8 mouse cellular contexts compared by ENCODE assay signal in genomic region chr19:3669100-3669499, GRCm38 (mm10). TPM values are rescaled to one million over a fixed set of nuclear protein-coding genes. Genes with fewer than 3 reads are reported as not detected.
DNase-seq lines count a peak whose midpoint lies in the region; ATAC-seq and TF ChIP-seq lines count a peak whose summit lies in the region.

No protein-coding gene starts in this region.

- peaks cover 7% of the 10 kb centered on the region; the same call in 1 of the 2 replicates for H3K4me1 ChIP-seq in embryonic facial prominence, embryonic 11.5 days (ENCODE audit: control insufficient read depth, insufficient read depth, low read length)
- H3K4me1 ChIP-seq in hindbrain, embryonic 16.5 days (ENCODE audit: control insufficient read depth, insufficient read depth, low read depth, low read length) = peaks cover 2% of the 10 kb centered on the region

- peak overlapping the region; percentile 64 for H3K27ac ChIP-seq in left cerebral cortex, adult 2 months
- no peak overlapping the region; the same call in 1 of the 2 replicates for H3K27ac ChIP-seq in embryonic facial prominence, embryonic 11.5 days (replicated peaks; ENCODE audit: low read depth, low read length)
- H3K27ac ChIP-seq in hindbrain, embryonic 16.5 days (ENCODE audit: low read depth, low read length) = no peak overlapping the region

- no peaks in the 10 kb centered on the region for H3K9me3 ChIP-seq in embryonic facial prominence, embryonic 11.5 days (replicated peaks; ENCODE audit: control insufficient read depth, low read length)
- no peaks in the 10 kb centered on the region for H3K9me3 ChIP-seq in hindbrain, embryonic 16.5 days (ENCODE audit: control insufficient read depth, low read length)

- DNase-seq in left cerebral cortex, adult 2 months (ENCODE audit: extremely low spot score in 1 of 2, low spot score in 2 of 2) = no peak
- DNase-seq in left cerebral cortex, adult 11 months (ENCODE audit: low spot score) = no peak
- peak; percentile 37 for DNase-seq in embryonic facial prominence, embryonic 11.5 days (ENCODE audit: low spot score)
- peak; percentile 81 to 92 for DNase-seq in lung, adult 18-20 months
- DNase-seq in thymus, postnatal 14 days = peak; percentile 44
- DNase-seq in cerebellum, adult 18-20 months = no peak
- no peak for DNase-seq in left cerebral cortex, postnatal 36 days (ENCODE audit: low spot score in 2 of 2)

- H3K27me3 ChIP-seq in embryonic facial prominence, embryonic 11.5 days (ENCODE audit: control insufficient read depth, insufficient read depth, low read length) = no peaks in the 10 kb centered on the region
- H3K27me3 ChIP-seq in hindbrain, embryonic 16.5 days (replicated peaks; ENCODE audit: control insufficient read depth, insufficient read depth, low read length) = no peaks in the 10 kb centered on the region

- no peak for ATAC-seq in embryonic facial prominence, embryonic 11.5 days (replicated peaks; ENCODE audit: insufficient number of reproducible peaks, low FRiP score, low TSS enrichment, low read depth)
- peak; percentile 27; the same call in 1 of the 2 replicates for ATAC-seq in hindbrain, embryonic 16.5 days

- intact Hi-C loops in left cerebral cortex, adult 2 months (cut with DNase I) = no loop called here
- intact Hi-C loops in left cerebral cortex, postnatal 36 days (cut with DNase I) = no loop called here

- no peak overlapping the region for H3K9ac ChIP-seq in embryonic facial prominence, embryonic 11.5 days (replicated peaks; ENCODE audit: low read length)
- H3K9ac ChIP-seq in hindbrain, embryonic 16.5 days (ENCODE audit: low read depth, low read length) = no peak overlapping the region

- H3K4me3 ChIP-seq in left cerebral cortex, adult 2 months = no peak overlapping the region
- H3K4me3 ChIP-seq in embryonic facial prominence, embryonic 11.5 days (ENCODE audit: low read depth, low read length) = no peak overlapping the region
- H3K4me3 ChIP-seq in hindbrain, embryonic 16.5 days (ENCODE audit: low read length) = no peak overlapping the region

- TF ChIP-seq CTCF in left cerebral cortex, adult 2 months (IDR thresholded peaks at IDR 0.05) = peak; percentile 18

- peaks cover 3% of the 10 kb centered on the region; the same call in 1 of the 2 replicates for H3K36me3 ChIP-seq in embryonic facial prominence, embryonic 11.5 days (replicated peaks; ENCODE audit: control insufficient read depth, insufficient read depth, low read depth, low read length)
- no peaks in the 10 kb centered on the region for H3K36me3 ChIP-seq in hindbrain, embryonic 16.5 days (ENCODE audit: control insufficient read depth, insufficient read depth, low read length)

- H3K4me2 ChIP-seq in embryonic facial prominence, embryonic 11.5 days (ENCODE audit: low read depth, low read length) = no peak overlapping the region
- no peak overlapping the region for H3K4me2 ChIP-seq in hindbrain, embryonic 16.5 days (ENCODE audit: low read length)

- 36% methylated on average over 13 of the region's 13 CpGs for WGBS in embryonic facial prominence, embryonic 11.5 days
- 56% methylated on average over 13 of the region's 13 CpGs for WGBS in hindbrain, embryonic 16.5 days

RNA-seq across cellular contexts. Expression of gene Lrp5, which starts 17.3 kb away (rescaled TPM):
- total RNA-seq in left cerebral cortex, adult 2 months (2021) = 1 to 10 TPM; 8.3 to 9.3 TPM
- 5.2 and 5.3 TPM in 2 replicates for polyA plus RNA-seq in embryonic facial prominence, embryonic 11.5 days (2014; fragmentation: Nextera tagmentation; extraction: Ambion mirVana)
- 1.3 and 1.5 TPM in 2 replicates for polyA plus RNA-seq in hindbrain, embryonic 16.5 days (2015; fragmentation: Nextera tagmentation; extraction: Ambion mirVana)
- total RNA-seq in left cerebral cortex, postnatal 36 days (2021) = 1 to 10 TPM; 9.1 to 9.2 TPM

RNA-seq across cellular contexts. Expression of gene 1810055G02Rik, which starts 39.0 kb away (rescaled TPM):
- total RNA-seq in left cerebral cortex, adult 2 months (2021) = 10 to 100 TPM; 31.3 to 38.5 TPM
- polyA plus RNA-seq in embryonic facial prominence, embryonic 11.5 days (2014; fragmentation: Nextera tagmentation; extraction: Ambion mirVana) = 37.9 and 39.0 TPM in 2 replicates
- polyA plus RNA-seq in hindbrain, embryonic 16.5 days (2015; fragmentation: Nextera tagmentation; extraction: Ambion mirVana) = 42.1 and 44.8 TPM in 2 replicates
- 10 to 100 TPM; 32.7 to 33.5 TPM for total RNA-seq in left cerebral cortex, postnatal 36 days (2021)

Comparison
In these comparisons a context has a peak if more than half of its experiments do, and no peak if none do; other contexts are left out.
1. DNase-seq: peak in embryonic facial prominence, embryonic 11.5 days (single experiment), lung, adult 18-20 months (2 of 2) and thymus, postnatal 14 days (single experiment); none in left cerebral cortex, adult 2 months (0 of 2), left cerebral cortex, adult 11 months (single experiment), cerebellum, adult 18-20 months (0 of 2) and left cerebral cortex, postnatal 36 days (0 of 2).